Mouse (Mus musculus) embryonic fibroblast, embryonic 13.5 days (primary cell): Measurements from ENCODE around the gene Gm9789.

Source experiments
- CTCF ChIP-seq: IDR thresholded peaks from 2 replicates; pipeline ENCODE4 v1.5.1; 2011; ENCODE audit warnings: mild to moderate bottlenecking, control low read depth, low read length, moderate library complexity, borderline replicate concordance; ENCODE audit not compliant: insufficient read depth
- POLR2A ChIP-seq: IDR thresholded peaks from 2 replicates; pipeline ENCODE4 v1.6.1; 2011; ENCODE audit warnings: low read depth, mild to moderate bottlenecking, control low read depth, low read length, moderate library complexity

DNA sequence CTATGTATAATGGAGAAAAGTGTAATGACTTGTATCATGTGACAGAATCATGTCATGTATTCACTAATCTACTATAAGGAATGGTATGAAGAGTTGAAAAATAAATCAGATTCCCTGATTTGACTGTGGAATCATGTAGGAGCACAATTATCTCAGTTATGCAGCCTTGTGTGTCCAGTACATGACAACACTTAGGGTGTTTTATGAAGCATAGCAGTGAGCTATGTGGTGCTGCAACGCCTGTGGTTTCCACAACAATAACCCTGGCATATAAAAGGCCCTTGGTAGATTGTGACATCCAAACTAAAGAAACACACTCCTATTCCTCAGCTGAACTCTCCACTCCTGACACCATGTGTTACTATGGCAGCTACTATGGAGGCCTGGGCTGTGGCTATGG lies 47.8 kb downstream of the Gm9789 start, which contains the start of gene Krtap20-2:
- TF ChIP-seq CTCF: no peak
- no peak for TF ChIP-seq POLR2A
